Mouse (Mus musculus) forebrain, embryonic 15.5 days (tissue): Measurements from ENCODE around the gene Bach2. TPM values are rescaled to one million over a fixed set of nuclear protein-coding genes. Genes with fewer than 3 reads are reported as not detected.

Source experiments
- ATAC-seq: fragments of 200-750 bp; cut with Nextera tagmentation; replicated peaks from 2 replicates; pipeline ENCODE4 v1.8.0; 2017; ENCODE audit warnings: mild to moderate bottlenecking, moderate TSS enrichment, moderate library complexity
- H3K27ac ChIP-seq: fragments of 300-500 bp; sonication (generic); replicated peaks from 2 replicates; pipeline ENCODE4 v1.5.1; 2015; ENCODE audit warnings: mild to moderate bottlenecking, inconsistent platforms
- H3K27me3 ChIP-seq: fragments of 300-500 bp; sonication (generic); 2 replicates; pipeline ENCODE4 v1.6.1; 2015; ENCODE audit warnings: inconsistent platforms
- H3K36me3 ChIP-seq: fragments of 300-500 bp; sonication (generic); 2 replicates; pipeline ENCODE4 v1.6.1; 2015; ENCODE audit warnings: mild to moderate bottlenecking, inconsistent platforms
- H3K4me1 ChIP-seq: fragments of 300-500 bp; sonication (generic); 2 replicates; pipeline ENCODE4 v1.6.1; 2015; ENCODE audit warnings: inconsistent platforms
- H3K4me2 ChIP-seq: fragments of 300-500 bp; sonication (generic); replicated peaks from 2 replicates; pipeline ENCODE4 v1.6.1; 2015; ENCODE audit warnings: mild to moderate bottlenecking, inconsistent platforms
- H3K4me3 ChIP-seq: fragments of 300-500 bp; sonication (generic); 2 replicates; pipeline ENCODE4 v1.5.1; 2015; ENCODE audit warnings: mild to moderate bottlenecking, inconsistent platforms
- H3K9ac ChIP-seq: fragments of 300-500 bp; sonication (generic); replicated peaks from 2 replicates; pipeline ENCODE4 v1.6.1; 2015; ENCODE audit warnings: mild to moderate bottlenecking, inconsistent platforms
- H3K9me3 ChIP-seq: fragments of 300-500 bp; sonication (generic); 2 replicates; pipeline ENCODE4 v1.6.1; 2016; ENCODE audit warnings: inconsistent platforms
- WGBS: fragments of 180-500 bp; shearing (Covaris S2); methylation state at CpG from one replicate; pipeline ENCODE4 v1.1.7; 2015; ENCODE audit warnings: mixed read lengths; 5-methylcytosine and 5-hydroxymethylcytosine counted together
- polyA plus RNA-seq: library from polyadenylated mRNA; unstranded; fragments of >200 nt; fragmentation: Nextera tagmentation; extraction: Ambion mirVana; gene quantifications from 2 replicates; pipeline ENCODE4 v1.2.1, GENCODE M21; 2015

The Bach2 gene
- polyA plus RNA-seq, 1 experiment from 2014 or later = 34.9 TPM

- Histone ChIP-seq H3K9me3 (no peaks in the 10 kb centered on the region), H3K4me3 (no peak overlapping the region), H3K27ac (peak overlapping the region; percentile 79), H3K36me3 (no peaks in the 10 kb centered on the region), H3K9ac (no peak overlapping the region), H3K4me2 (no peak overlapping the region), H3K4me1 (peaks cover 14% of the 10 kb centered on the region), H3K27me3 (no peaks in the 10 kb centered on the region)
- ATAC-seq = peak; percentile 81
- 40% methylated on average over 9 of the region's 9 CpGs for WGBS
These were observed 28.0 kb upstream of the Bach2 start for GRCm38 (mm10) chr4:32210424-32211184.

GRCm38 (mm10) chr4:32212593-32212992 lies 26.0 kb upstream of the Bach2 start:
- Histone ChIP-seq H3K27me3 (no peaks in the 10 kb centered on the region), H3K36me3 (no peaks in the 10 kb centered on the region), H3K27ac (no peak overlapping the region), H3K4me1 (peaks cover 14% of the 10 kb centered on the region), H3K4me2 (no peak overlapping the region), H3K4me3 (no peak overlapping the region), H3K9me3 (no peaks in the 10 kb centered on the region), H3K9ac (no peak overlapping the region)
- ATAC-seq = no peak

DNA sequence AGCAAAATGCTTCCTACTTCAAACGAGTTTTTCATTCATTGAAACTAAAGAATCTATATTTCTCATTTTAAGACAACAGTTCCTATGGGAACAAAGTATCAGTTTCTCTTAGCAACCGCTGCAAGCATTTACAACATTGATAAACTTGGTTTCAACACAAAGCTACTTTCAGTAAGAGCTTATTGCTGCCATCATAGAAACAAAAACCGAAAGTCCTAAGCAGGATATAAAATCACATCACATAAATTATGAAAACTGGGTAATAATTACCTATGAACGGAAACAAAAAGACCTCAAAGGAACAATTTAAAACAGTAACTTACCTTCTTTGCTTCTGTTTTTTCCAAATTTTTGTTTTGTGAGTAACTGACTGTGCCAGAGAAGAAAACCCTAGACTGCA lies 22.1 kb upstream of the Bach2 start:
- no peak overlapping the region for H3K27ac ChIP-seq
- no peak overlapping the region for H3K4me3 ChIP-seq
- no peak overlapping the region for H3K4me2 ChIP-seq
- no peak for ATAC-seq
- no peak overlapping the region for H3K9ac ChIP-seq
- WGBS = 86% methylated on average over 4 of the region's 4 CpGs
- H3K27me3 ChIP-seq = no peaks in the 10 kb centered on the region
- H3K4me1 ChIP-seq = peaks cover 22% of the 10 kb centered on the region
- H3K36me3 ChIP-seq = no peaks in the 10 kb centered on the region
- H3K9me3 ChIP-seq = no peaks in the 10 kb centered on the region

DNA sequence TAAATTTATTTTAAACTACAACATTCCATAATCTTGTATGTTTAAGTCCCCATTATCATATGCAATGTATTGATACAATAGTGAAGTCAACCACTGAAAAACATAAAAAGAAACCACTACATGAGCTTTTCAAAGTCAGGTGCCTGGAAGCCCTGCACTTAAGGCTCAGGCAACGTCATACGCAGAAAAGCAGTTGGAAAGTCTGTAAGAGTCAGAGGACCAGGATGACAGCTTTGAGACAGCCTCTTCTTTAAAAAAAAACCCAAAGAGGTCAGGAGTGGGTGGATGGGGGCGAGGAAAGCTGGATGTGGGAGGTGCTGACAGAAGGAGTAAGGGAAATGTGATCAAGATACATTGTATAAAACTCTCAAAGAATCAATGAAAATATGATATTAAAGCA lies 21.6 kb upstream of the Bach2 start:
- Histone ChIP-seq H3K27ac (no peak overlapping the region), H3K36me3 (no peaks in the 10 kb centered on the region), H3K4me3 (no peak overlapping the region), H3K4me1 (peaks cover 22% of the 10 kb centered on the region), H3K4me2 (no peak overlapping the region), H3K27me3 (no peaks in the 10 kb centered on the region), H3K9ac (no peak overlapping the region), H3K9me3 (no peaks in the 10 kb centered on the region)
- no peak for ATAC-seq
- 85% methylated on average over 3 of the region's 3 CpGs for WGBS

DNA sequence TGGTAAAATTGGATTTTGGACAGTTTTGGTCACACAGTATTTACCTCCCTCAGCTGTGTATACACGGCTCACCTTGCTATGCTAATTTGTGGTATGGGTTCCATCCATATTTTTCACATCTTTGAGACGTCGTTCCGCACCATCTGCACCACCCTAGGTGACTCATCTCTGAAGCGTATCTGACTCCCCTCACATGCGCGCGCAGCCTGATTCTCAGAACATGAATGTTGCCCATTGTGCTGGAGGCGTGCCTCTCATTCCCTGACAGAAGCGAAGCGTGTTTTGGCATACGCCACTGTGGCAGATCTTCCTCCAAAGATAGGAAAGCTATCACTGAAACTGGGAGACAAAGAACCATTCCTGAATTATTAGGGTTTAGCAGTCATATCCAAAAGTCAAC lies 21.0 kb upstream of the Bach2 start:
- no peak overlapping the region for H3K9ac ChIP-seq
- H3K4me1 ChIP-seq = peaks cover 21% of the 10 kb centered on the region
- H3K9me3 ChIP-seq = no peaks in the 10 kb centered on the region
- H3K36me3 ChIP-seq = no peaks in the 10 kb centered on the region
- H3K27ac ChIP-seq = peak overlapping the region; percentile 52; the same call in 1 of the 2 replicates
- 84% methylated on average over 12 of the region's 12 CpGs for WGBS
- no peaks in the 10 kb centered on the region for H3K27me3 ChIP-seq
- H3K4me3 ChIP-seq = no peak overlapping the region
- ATAC-seq = peak; percentile 75
- H3K4me2 ChIP-seq = no peak overlapping the region

DNA sequence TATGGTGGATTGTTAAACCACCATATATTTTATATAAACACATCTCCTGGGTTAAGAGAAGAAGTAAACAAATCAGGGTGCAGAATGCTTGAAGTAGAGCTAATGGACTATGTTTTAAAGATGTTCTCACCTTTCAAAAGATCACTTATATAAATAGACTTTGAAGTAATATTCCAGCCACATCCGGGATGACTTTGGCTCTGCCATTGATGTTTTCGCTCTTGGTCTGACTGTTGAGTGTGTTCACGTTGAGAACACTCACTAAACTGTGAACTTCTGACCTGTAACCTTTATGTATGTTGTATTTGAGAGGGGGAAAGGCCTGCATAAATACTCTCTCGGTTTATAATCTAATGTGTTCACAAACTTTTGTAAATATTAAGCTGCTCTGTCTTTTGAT lies 20.2 kb upstream of the Bach2 start:
- Histone ChIP-seq H3K9ac (no peak overlapping the region), H3K36me3 (no peaks in the 10 kb centered on the region), H3K4me2 (no peak overlapping the region), H3K9me3 (no peaks in the 10 kb centered on the region), H3K4me1 (peaks cover 20% of the 10 kb centered on the region), H3K4me3 (no peak overlapping the region), H3K27me3 (no peaks in the 10 kb centered on the region), H3K27ac (no peak overlapping the region)
- 87% methylated on average over 4 of the region's 4 CpGs for WGBS
- ATAC-seq = no peak

- Histone ChIP-seq H3K4me2 (no peak overlapping the region), H3K27me3 (no peaks in the 10 kb centered on the region), H3K4me3 (no peak overlapping the region), H3K9me3 (no peaks in the 10 kb centered on the region), H3K9ac (no peak overlapping the region), H3K27ac (peak overlapping the region; percentile 49; the same call in 1 of the 2 replicates), H3K36me3 (no peaks in the 10 kb centered on the region), H3K4me1 (peaks cover 20% of the 10 kb centered on the region)
- ATAC-seq = no peak
- 49% methylated on average over 10 of the region's 10 CpGs for WGBS
These were observed 19.0 kb upstream of the Bach2 start for GRCm38 (mm10) chr4:32219428-32220128.

DNA sequence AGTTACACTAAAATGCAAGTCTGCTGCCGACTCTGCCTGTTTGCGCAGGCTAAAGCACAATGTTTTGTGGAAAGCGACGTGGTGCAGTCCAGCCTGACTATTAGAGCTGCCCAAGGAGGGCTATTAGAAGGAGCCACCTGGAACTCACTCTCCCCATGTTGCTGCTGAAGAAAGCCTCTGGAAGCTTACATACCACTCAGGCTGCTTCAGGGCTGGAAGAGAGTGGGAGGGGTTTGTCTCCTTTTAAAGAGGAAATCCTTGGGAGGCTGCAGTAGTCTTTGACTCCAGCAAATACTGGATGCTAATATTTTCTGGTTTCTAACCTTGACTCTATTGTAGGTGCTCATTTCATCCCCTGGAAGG lies 18.5 kb upstream of the Bach2 start:
- H3K27me3 ChIP-seq = no peaks in the 10 kb centered on the region
- peak overlapping the region; percentile 49 for H3K27ac ChIP-seq
- 67% methylated on average over 4 of the region's 4 CpGs for WGBS

GRCm38 (mm10) chr4:32220961-32221360 lies 17.6 kb upstream of the Bach2 start:
- H3K27ac ChIP-seq = 0 out of 2 replicates have a peak overlapping the region, but pooled peaks have one; percentile 1
- no peaks in the 10 kb centered on the region for H3K36me3 ChIP-seq
- H3K4me1 ChIP-seq = peaks cover 20% of the 10 kb centered on the region
- 57% methylated on average over 6 of the region's 6 CpGs for WGBS
- no peaks in the 10 kb centered on the region for H3K9me3 ChIP-seq
- no peak overlapping the region for H3K4me3 ChIP-seq
- no peak overlapping the region for H3K4me2 ChIP-seq
- no peak overlapping the region for H3K9ac ChIP-seq
- no peak for ATAC-seq
- H3K27me3 ChIP-seq = no peaks in the 10 kb centered on the region

More for the DNA sequence above, 18.5 kb upstream of the Bach2 start:
- ATAC-seq = no peak
- Histone ChIP-seq H3K4me1 (peaks cover 20% of the 10 kb centered on the region), H3K9me3 (no peaks in the 10 kb centered on the region), H3K36me3 (no peaks in the 10 kb centered on the region), H3K9ac (no peak overlapping the region), H3K4me3 (no peak overlapping the region), H3K4me2 (no peak overlapping the region)

GRCm38 (mm10) chr4:32223563-32223962 lies 15.0 kb upstream of the Bach2 start:
- Histone ChIP-seq H3K36me3 (no peaks in the 10 kb centered on the region), H3K4me2 (no peak overlapping the region), H3K4me1 (peaks cover 20% of the 10 kb centered on the region), H3K27ac (no peak overlapping the region), H3K9me3 (no peaks in the 10 kb centered on the region), H3K4me3 (no peak overlapping the region), H3K27me3 (no peaks in the 10 kb centered on the region), H3K9ac (no peak overlapping the region)
- peak; percentile 30; the same call in 1 of the 2 replicates for ATAC-seq

DNA sequence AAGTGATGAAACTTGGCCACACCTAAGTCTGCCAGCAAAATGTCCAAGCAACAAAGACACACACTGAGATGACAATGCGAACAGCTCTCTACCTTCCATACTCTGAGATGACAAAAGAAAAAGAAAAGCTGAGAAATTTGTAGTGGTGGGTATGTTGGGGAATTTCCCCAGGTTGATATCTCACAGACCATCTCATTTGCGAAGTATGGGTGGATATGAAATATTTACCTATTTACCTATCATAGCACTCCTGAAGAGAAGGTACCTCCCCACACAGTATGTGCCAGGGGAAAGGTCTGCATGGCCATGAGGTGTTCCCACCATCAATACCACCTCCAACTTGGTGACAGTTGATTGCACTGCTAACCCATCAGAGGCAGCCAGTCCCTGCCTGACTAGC lies 13.4 kb upstream of the Bach2 start:
- Histone ChIP-seq H3K4me1 (peaks cover 10% of the 10 kb centered on the region), H3K9ac (no peak overlapping the region), H3K9me3 (no peaks in the 10 kb centered on the region), H3K4me3 (no peak overlapping the region), H3K36me3 (no peaks in the 10 kb centered on the region), H3K27ac (no peak overlapping the region), H3K4me2 (no peak overlapping the region), H3K27me3 (no peaks in the 10 kb centered on the region)
- 97% methylated on average over 2 of the region's 2 CpGs for WGBS
- no peak for ATAC-seq

DNA sequence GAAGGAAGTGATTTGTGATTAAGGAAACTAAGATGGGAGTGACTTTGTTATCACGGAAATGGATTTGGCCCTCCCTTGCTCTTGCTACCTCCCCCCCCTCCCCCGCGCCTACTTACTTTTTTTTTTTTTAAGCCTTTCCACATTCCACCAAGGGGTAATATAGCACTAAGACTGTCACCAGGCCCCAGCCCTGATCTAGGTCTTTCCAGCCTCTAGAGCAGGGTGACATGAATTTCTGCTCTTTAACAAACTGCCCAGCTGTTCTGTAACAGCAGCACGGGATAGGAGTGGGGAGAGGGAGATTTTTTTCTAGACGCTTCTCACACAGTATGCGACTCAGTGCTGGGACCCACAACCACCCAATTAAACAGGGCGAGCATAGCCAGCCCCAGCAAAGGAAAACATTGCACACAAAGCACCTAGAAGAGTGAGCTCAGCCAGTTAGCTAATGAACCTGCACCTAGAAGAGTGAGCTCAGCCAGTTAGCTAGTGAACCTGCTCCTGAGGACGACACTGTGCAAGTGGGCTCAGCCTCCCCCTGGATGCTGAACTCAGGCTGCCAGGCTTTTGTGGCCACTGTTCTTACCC lies 10.5 kb upstream of the Bach2 start:
- Histone ChIP-seq H3K4me3 (no peak overlapping the region), H3K27me3 (no peaks in the 10 kb centered on the region), H3K36me3 (no peaks in the 10 kb centered on the region), H3K4me2 (no peak overlapping the region), H3K9ac (no peak overlapping the region), H3K9me3 (no peaks in the 10 kb centered on the region), H3K4me1 (no peaks in the 10 kb centered on the region), H3K27ac (no peak overlapping the region)
- ATAC-seq = no peak
- 51% methylated on average over 8 of the region's 8 CpGs for WGBS
